Mouse (Mus musculus): ENCODE results near the gene Chmp1a. TPM values are rescaled to one million over a fixed set of nuclear protein-coding genes. Genes with fewer than 3 reads are reported as not detected.

Chmp1a gene
- polyA plus RNA-seq, 3 experiments from 2014 or later, result 110 to 199 (median 154) TPM

Other genes starting within 250 kb of the Chmp1a start
- 100 to 1,000 TPM in 1 of 3 experiments, 10 to 100 TPM in 2; 54.0 to 105 (median 84.1) TPM for gene Ankrd11, start 170.5 kb downstream of the Chmp1a start, polyA plus RNA-seq (2017; shearing (Covaris generic))
- gene Spg7, start 149.8 kb downstream of the Chmp1a start, polyA plus RNA-seq (2017; shearing (Covaris generic)), result 10 to 100 TPM; 16.5 to 35.2 (median 19.0) TPM
- 1,000 to 10,000 TPM; 1,514 to 2,679 (median 2,672) TPM for gene Rpl13, start 110.4 kb downstream of the Chmp1a start, polyA plus RNA-seq (2017; shearing (Covaris generic))
- 10 to 100 TPM in 1 of 3 experiments, 1 to 10 TPM in 2; 1.2 to 13.6 (median 6.6) TPM for gene Cpne7, start 95.4 kb downstream of the Chmp1a start, polyA plus RNA-seq (2017; shearing (Covaris generic))
- gene Sult5a1, start 54.4 kb downstream of the Chmp1a start, polyA plus RNA-seq (2017; shearing (Covaris generic)), result under 1 TPM in 1 of 3 experiments, not detected in 2; 0.20 TPM
- gene Dpep1, start 26.5 kb downstream of the Chmp1a start, polyA plus RNA-seq (2017; shearing (Covaris generic)), result not detected
- gene Spata33, start 69 bp upstream of the Chmp1a start, polyA plus RNA-seq (2017; shearing (Covaris generic)), result not detected
- 10 to 100 TPM; 16.4 to 29.7 (median 24.3) TPM for gene Cdk10, start 12.1 kb upstream of the Chmp1a start, polyA plus RNA-seq (2017; shearing (Covaris generic))
- gene Spata2l, start 23.5 kb upstream of the Chmp1a start, polyA plus RNA-seq (2017; shearing (Covaris generic)), result 1 to 10 TPM; 6.3 to 7.7 (median 6.5) TPM
- 1 to 10 TPM; 4.2 to 5.1 (median 5.1) TPM for gene Zfp276, start 41.4 kb upstream of the Chmp1a start, polyA plus RNA-seq (2017; shearing (Covaris generic))
- 10 to 100 TPM in 1 of 3 experiments, 1 to 10 TPM in 2; 7.3 to 12.9 (median 7.4) TPM for gene Vps9d1, start 41.6 kb upstream of the Chmp1a start, polyA plus RNA-seq (2017; shearing (Covaris generic))
- 1 to 10 TPM; 5.1 to 9.2 (median 5.2) TPM for gene Fanca, start 105.8 kb upstream of the Chmp1a start, polyA plus RNA-seq (2017; shearing (Covaris generic))
- not detected for gene Spire2, start 120.0 kb upstream of the Chmp1a start, polyA plus RNA-seq (2017; shearing (Covaris generic))
- 100 to 1,000 TPM in 1 of 3 experiments, 10 to 100 TPM in 2; 74.2 to 106 (median 94.3) TPM for gene Tcf25, start 161.0 kb upstream of the Chmp1a start, polyA plus RNA-seq (2017; shearing (Covaris generic))
- gene Mc1r, start 194.3 kb upstream of the Chmp1a start, polyA plus RNA-seq (2017; shearing (Covaris generic)), result not detected
- gene Tubb3, start 198.7 kb upstream of the Chmp1a start, polyA plus RNA-seq (2017; shearing (Covaris generic)), result 1 to 10 TPM in 1 of 3 experiments, under 1 TPM in 1, not detected in 1; 0.30 to 2.0 TPM
- 1 to 10 TPM; 7.7 to 7.9 (median 7.8) TPM for gene Def8, start 210.8 kb upstream of the Chmp1a start, polyA plus RNA-seq (2017; shearing (Covaris generic))